Comparison of ENCODE assay signal across 9 mouse cellular contexts in the genomic region with DNA sequence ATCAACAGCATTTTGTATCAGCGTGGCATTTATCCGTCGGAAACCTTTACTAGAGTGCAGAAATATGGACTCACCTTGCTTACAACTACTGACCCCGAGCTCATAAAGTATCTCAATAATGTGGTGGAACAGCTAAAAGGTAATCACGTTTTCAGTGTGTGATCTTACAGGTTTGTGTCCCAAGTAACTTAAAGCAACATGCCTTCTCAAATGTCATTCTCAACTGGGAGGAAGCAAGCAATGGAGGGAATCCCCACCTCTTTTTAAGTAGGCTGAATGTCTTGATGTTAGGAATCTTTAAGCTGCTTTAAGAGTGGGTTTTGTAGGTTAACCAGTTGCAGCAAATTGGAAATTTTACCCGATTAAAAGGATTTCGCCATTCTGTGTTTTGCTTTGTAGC. TPM values are rescaled to one million over a fixed set of nuclear protein-coding genes. Genes with fewer than 3 reads are reported as not detected.
DNase-seq lines count a peak whose midpoint lies in the region; ATAC-seq and TF ChIP-seq lines count a peak whose summit lies in the region.
"Had no signal": no experiment of that assay in that cellular context is flagged by ENCODE, and none has a peak within 500 bp of the region (broad histone marks: within the 10 kb centered on the region; RNA-seq: fewer than 3 reads in every experiment).

No protein-coding gene starts in this region.

- H3K4me3 ChIP-seq in liver, adult 2 months (ENCODE audit: insufficient read depth, low read depth, low read length) = peak overlapping the region; percentile 89; the same call in 1 of the 2 replicates
- H3K4me3 ChIP-seq in embryonic facial prominence, embryonic 11.5 days (ENCODE audit: low read depth, low read length) = peak overlapping the region; percentile 63
- peak overlapping the region; percentile 85 for H3K4me3 ChIP-seq in intestine, postnatal 0 days (ENCODE audit: low read depth, low read length)

- no peak for ATAC-seq in embryonic facial prominence, embryonic 11.5 days (replicated peaks; ENCODE audit: insufficient number of reproducible peaks, low FRiP score, low TSS enrichment, low read depth)
- no peak for ATAC-seq in intestine, postnatal 0 days

- no peak overlapping the region for H3K27ac ChIP-seq in liver, adult 2 months (replicated peaks; ENCODE audit: insufficient read depth, low read depth, low read length)
- no peak overlapping the region for H3K27ac ChIP-seq in embryonic facial prominence, embryonic 11.5 days (replicated peaks; ENCODE audit: low read depth, low read length)
- 0 out of 2 replicates have a peak overlapping the region, but pooled peaks have one; percentile 6 for H3K27ac ChIP-seq in intestine, postnatal 0 days (ENCODE audit: low read depth, low read length)

- H3K9ac ChIP-seq in liver, adult 2 months (ENCODE audit: low read depth, low read length) = no peak overlapping the region; the same call in 1 of the 2 replicates
- peak overlapping the region; percentile 81 for H3K9ac ChIP-seq in embryonic facial prominence, embryonic 11.5 days (replicated peaks; ENCODE audit: low read length)
- peak overlapping the region; percentile 70 for H3K9ac ChIP-seq in intestine, postnatal 0 days (ENCODE audit: low read depth, low read length)

- no peak for TF ChIP-seq CTCF in liver, adult 2 months (IDR thresholded peaks at IDR 0.05; ENCODE audit: low read depth, low read length)
- no peak for TF ChIP-seq CTCF in intestine, postnatal 0 days (IDR thresholded peaks at IDR 0.05; ENCODE audit: low read depth)

- WGBS in liver, adult 2 months = 13% methylated on average over 7 of the region's 7 CpGs
- WGBS in embryonic facial prominence, embryonic 11.5 days = 18% methylated on average over 7 of the region's 7 CpGs
- 13% methylated on average over 7 of the region's 7 CpGs for WGBS in intestine, postnatal 0 days

- H3K4me1 ChIP-seq in liver, adult 2 months (ENCODE audit: control insufficient read depth, insufficient read depth, low read length) = peaks cover 3% of the 10 kb centered on the region; the same call in 1 of the 2 replicates
- no peaks in the 10 kb centered on the region for H3K4me1 ChIP-seq in embryonic facial prominence, embryonic 11.5 days (ENCODE audit: control insufficient read depth, insufficient read depth, low read length)
- H3K4me1 ChIP-seq in intestine, postnatal 0 days (replicated peaks; ENCODE audit: control insufficient read depth, insufficient read depth, low read length) = 0 out of 2 replicates have a peak, but pooled peaks cover 5% of the 10 kb centered on the region

- H3K36me3 ChIP-seq in liver, adult 2 months (ENCODE audit: control insufficient read depth, insufficient read depth, low read length) = no peaks in the 10 kb centered on the region
- H3K36me3 ChIP-seq in embryonic facial prominence, embryonic 11.5 days (replicated peaks; ENCODE audit: control insufficient read depth, insufficient read depth, low read depth, low read length) = no peaks in the 10 kb centered on the region; the same call in 1 of the 2 replicates
- no peaks in the 10 kb centered on the region; the same call in 1 of the 2 replicates for H3K36me3 ChIP-seq in intestine, postnatal 0 days (ENCODE audit: control insufficient read depth, insufficient read depth)

- no peak for TF ChIP-seq POLR2A in liver, adult 2 months (IDR thresholded peaks at IDR 0.05; ENCODE audit: extremely low read depth, insufficient read depth, low read length)

- H3K4me2 ChIP-seq in embryonic facial prominence, embryonic 11.5 days (ENCODE audit: low read depth, low read length) = peak overlapping the region; percentile 62
- peak overlapping the region; percentile 87 for H3K4me2 ChIP-seq in intestine, postnatal 0 days (replicated peaks; ENCODE audit: low read depth)

- no peaks in the 10 kb centered on the region for H3K27me3 ChIP-seq in liver, adult 2 months (ENCODE audit: control insufficient read depth, insufficient read depth, low read length)
- no peaks in the 10 kb centered on the region for H3K27me3 ChIP-seq in embryonic facial prominence, embryonic 11.5 days (ENCODE audit: control insufficient read depth, insufficient read depth, low read length)
- H3K27me3 ChIP-seq in intestine, postnatal 0 days (replicated peaks; ENCODE audit: control insufficient read depth, insufficient read depth, low read length) = no peaks in the 10 kb centered on the region

- no peaks in the 10 kb centered on the region for H3K9me3 ChIP-seq in embryonic facial prominence, embryonic 11.5 days (replicated peaks; ENCODE audit: control insufficient read depth, low read length)
- no peaks in the 10 kb centered on the region for H3K9me3 ChIP-seq in intestine, postnatal 0 days (ENCODE audit: control insufficient read depth)

- peak; percentile 9 for DNase-seq in liver, adult 2 months (ENCODE audit: extremely low read depth, low read depth, low spot score)
- no peak for DNase-seq in liver
- peak; percentile 10 for DNase-seq in embryonic facial prominence, embryonic 11.5 days (ENCODE audit: low spot score)
- DNase-seq in retina, embryonic 14.5 days (ENCODE audit: low spot score) = peak; percentile 6
- DNase-seq in frontal cortex, postnatal 36 days (ENCODE audit: low spot score in 2 of 2) = no peak
- DNase-seq in thymus, postnatal 25 days = no peak
- no peak for DNase-seq in adrenal gland, postnatal 4 days (ENCODE audit: low spot score in 2 of 2)

- no peaks in the 10 kb centered on the region for H3K79me2 ChIP-seq in liver, adult 2 months (ENCODE audit: control insufficient read depth, insufficient read depth, low read length)

RNA-seq across cellular contexts. Expression of a gene that starts 0.8 kb away (rescaled TPM):
- total RNA-seq in liver, adult 2 months (2014; rRNA removed) = 2.1 and 4.6 TPM in 2 replicates
- polyA plus RNA-seq in liver, adult 2 months (2012; rRNA removed) = 0.57 and 0.65 TPM in 2 replicates
- 134 and 152 TPM in 2 replicates for polyA plus RNA-seq in embryonic facial prominence, embryonic 11.5 days (2014; fragmentation: Nextera tagmentation; extraction: Ambion mirVana)
- polyA plus RNA-seq in intestine, postnatal 0 days (2015; fragmentation: Nextera tagmentation; extraction: Ambion mirVana) = 30.5 and 36.4 TPM in 2 replicates
- total RNA-seq in adrenal gland, postnatal 4 days (2021) = 10 to 100 TPM; 30.8 to 34.2 TPM

RNA-seq across cellular contexts. Expression of a gene that starts 23.9 kb away (rescaled TPM):
- not detected in 2 replicates for total RNA-seq in liver, adult 2 months (2014; rRNA removed)
- polyA plus RNA-seq in liver, adult 2 months (2012; rRNA removed) = not detected in 2 replicates
- polyA plus RNA-seq in embryonic facial prominence, embryonic 11.5 days (2014; fragmentation: Nextera tagmentation; extraction: Ambion mirVana) = 0.10 TPM in 1 of 2 replicates, not detected in the other
- not detected in 2 replicates for polyA plus RNA-seq in intestine, postnatal 0 days (2015; fragmentation: Nextera tagmentation; extraction: Ambion mirVana)
- not detected for total RNA-seq in adrenal gland, postnatal 4 days (2021)
- polyA plus RNA-seq: small intestine, adult 2 months had no signal

Comparison
In these comparisons a context has a peak if more than half of its experiments do, and no peak if none do; other contexts are left out.
1. DNase-seq: peak in liver, adult 2 months (single experiment), embryonic facial prominence, embryonic 11.5 days (single experiment) and retina, embryonic 14.5 days (single experiment); none in liver (single experiment), frontal cortex, postnatal 36 days (0 of 2), thymus, postnatal 25 days (single experiment) and adrenal gland, postnatal 4 days (0 of 2).
2. RNA of a gene that starts 0.8 kb away (polyA plus RNA-seq): 134 to 152 TPM in embryonic facial prominence, embryonic 11.5 days and 30.5 to 36.4 TPM in intestine, postnatal 0 days; 0.57 to 0.65 TPM in liver, adult 2 months; every median in the first group is over 10 times any median in the second.
3. Peak in every context shown above with its lines, with median percentiles within 50 percentile points of each other: H3K4me3 ChIP-seq.